Mouse (Mus musculus) heart, adult 18-20 months (tissue): ENCODE measurements around the gene Wdr20. TPM values are rescaled to one million over a fixed set of nuclear protein-coding genes. Genes with fewer than 3 reads are reported as not detected.
"Not testable (repeated sequence)": the region's sequence is repeated elsewhere in the genome, so short reads cannot be mapped to it uniquely, and the experiment has no call there.

Source experiments
- DNase-seq, 2 experiments: peaks; one replicate each; pipeline ENCODE4 v3.0.0; 2021 to 2022; ENCODE audit warnings: mixed read lengths in 1 of 2
- total RNA-seq, 2 experiments: library from RNA; stranded (reverse); gene quantifications; 2 replicates each; pipeline ENCODE4 v1.2.3; 2021

The Wdr20 gene
- total RNA-seq, 2 experiments from 2014 or later = 31.0 to 32.1 TPM

- DNase-seq = no peak
Observed at GRCm38 (mm10) chr12:110711270-110711669, 26.5 kb upstream of the Wdr20 start.

DNA sequence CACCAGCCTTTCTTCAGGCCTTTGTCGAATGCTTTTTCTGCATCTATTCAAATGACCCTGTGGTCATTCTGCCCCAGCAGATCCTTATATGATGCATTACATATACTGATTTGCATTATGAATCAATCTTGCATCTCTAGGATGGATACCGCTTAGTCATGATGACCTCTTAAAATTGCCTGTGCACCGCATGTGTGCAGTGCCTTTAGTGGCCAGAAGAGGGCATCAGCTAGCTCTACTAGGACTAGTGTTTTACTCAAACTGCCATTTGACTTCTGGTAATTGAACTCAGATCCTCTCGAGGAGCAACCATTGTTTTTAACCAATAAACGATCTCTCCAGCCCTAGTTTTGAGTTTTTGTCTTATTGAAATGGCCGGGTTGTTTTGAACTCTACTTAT, 24.0 kb upstream of the Wdr20 start:
- DNase-seq = no peak

DNA sequence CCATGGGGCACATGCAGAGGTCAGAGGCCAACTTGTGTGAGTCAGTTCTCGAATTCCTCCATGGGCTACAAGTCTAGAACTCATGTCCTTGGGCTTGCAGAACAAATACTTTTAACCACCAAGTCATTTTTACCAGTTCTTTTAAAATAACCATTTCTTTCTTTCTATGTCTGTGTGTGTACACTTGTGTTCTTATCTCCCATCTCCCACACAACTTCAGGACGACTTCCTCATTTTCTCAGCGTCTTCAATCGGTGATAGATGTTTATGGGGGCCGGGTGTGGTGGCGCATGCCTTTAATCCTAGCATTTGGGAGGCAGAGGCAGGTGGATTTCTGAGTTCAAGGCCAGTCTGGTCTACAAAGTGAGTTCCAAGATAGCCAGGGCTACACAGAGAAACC, 23.5 kb upstream of the Wdr20 start:
- no peak for DNase-seq

DNA sequence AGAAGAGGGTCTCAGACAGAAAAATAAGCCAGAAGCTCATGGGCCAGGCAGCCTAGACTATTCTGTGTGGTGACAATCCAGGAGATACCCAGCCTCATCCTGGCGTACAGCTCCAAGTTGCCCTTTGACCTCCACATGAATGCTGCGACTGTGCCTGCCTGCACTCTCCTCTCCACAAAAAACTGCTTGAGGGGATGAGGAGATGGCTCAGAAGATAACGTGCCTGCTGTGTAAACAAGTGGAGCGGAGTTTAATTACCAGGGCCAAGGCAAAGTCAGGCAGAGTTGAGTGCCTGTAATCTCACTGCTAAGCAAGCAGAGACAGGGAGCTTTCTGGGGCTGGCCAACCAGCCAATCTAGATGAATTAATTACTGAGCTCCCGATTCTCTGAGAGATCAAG, 21.7 kb upstream of the Wdr20 start:
- no peak for DNase-seq

DNA sequence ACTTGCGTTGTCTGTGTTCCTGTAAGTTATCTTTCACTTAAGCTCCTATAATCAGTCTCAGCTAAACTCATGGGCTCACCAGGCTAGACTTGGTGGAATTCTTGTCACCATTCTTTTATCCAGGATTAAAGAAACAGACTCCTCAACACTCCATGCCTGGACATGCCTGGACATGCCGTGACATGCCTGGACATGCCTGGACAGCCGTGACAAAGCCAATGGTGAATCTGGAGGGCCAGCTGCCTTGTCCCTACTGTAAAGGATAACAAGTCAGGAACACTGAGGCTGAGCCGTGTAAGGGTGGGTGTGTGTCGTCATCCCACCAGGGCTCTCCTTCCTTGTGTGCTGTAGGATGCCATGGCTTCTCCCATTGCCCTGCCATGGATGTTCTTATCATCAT, 12.7 kb upstream of the Wdr20 start:
- DNase-seq = no peak

GRCm38 (mm10) chr12:110725489-110725888, 12.3 kb upstream of the Wdr20 start:
- DNase-seq = no peak

GRCm38 (mm10) chr12:110726428-110726827, 11.3 kb upstream of the Wdr20 start:
- DNase-seq = no peak

GRCm38 (mm10) chr12:110733254-110733653, 4.5 kb upstream of the Wdr20 start:
- DNase-seq = not testable (repeated sequence)

DNA sequence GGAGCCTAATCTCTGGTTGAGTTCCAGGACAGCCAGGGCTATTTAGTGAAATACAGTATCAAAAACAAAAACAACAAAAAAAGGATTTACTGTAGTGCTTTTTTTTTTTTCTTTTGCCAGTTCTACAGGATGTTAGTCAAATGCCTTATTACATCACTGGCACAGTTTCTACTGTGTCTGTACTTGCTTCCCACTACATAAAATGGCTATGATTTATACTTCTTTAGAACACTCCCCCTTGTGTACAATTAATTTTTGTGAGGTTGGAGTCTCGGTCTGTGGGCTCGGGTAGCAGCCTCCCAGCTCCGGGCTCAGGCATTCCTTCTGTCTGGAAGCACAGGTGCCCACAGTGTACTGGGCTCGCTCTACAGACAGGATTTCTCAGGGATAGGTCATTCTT, 1.1 kb upstream of the Wdr20 start:
- no peak for DNase-seq

DNA sequence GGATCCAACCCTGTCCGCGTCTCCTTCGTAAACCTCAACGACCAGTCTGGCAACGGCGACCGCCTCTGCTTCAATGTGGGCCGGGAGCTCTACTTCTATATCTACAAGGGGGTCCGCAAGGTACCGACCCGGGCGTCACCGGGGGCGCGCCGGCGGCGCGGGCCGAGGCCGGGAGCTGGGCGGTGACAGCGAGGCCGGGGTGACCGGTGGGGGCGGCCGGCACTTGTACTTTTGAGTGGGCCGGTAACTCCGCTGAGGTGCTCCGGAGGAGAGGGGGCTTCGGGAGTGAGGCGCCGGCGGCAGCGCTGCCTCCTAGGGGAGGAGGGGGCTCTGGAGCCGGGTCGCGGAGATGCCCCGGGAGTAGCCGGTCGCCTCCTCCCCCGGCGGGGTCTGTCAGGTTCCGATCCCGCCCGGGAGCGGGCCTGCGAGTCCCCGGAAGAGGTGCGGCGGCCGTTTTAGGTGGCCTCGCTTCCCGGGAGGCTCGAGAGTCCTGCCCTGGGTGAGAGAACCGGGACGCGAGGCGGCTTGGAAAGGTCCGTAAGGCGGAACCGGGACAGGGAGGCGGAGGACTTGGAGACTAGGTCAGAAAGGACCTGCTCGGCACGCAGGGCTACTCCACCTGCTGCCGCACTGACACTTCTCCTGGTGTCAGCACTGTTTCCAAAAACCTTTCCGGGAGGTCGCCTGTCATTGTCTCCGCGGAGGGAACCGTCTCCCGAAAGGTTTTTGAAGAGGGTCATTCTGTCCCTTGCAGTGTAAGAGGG, 596 bp downstream of the Wdr20 start:
- DNase-seq = peak; percentile 18 to 38

DNA sequence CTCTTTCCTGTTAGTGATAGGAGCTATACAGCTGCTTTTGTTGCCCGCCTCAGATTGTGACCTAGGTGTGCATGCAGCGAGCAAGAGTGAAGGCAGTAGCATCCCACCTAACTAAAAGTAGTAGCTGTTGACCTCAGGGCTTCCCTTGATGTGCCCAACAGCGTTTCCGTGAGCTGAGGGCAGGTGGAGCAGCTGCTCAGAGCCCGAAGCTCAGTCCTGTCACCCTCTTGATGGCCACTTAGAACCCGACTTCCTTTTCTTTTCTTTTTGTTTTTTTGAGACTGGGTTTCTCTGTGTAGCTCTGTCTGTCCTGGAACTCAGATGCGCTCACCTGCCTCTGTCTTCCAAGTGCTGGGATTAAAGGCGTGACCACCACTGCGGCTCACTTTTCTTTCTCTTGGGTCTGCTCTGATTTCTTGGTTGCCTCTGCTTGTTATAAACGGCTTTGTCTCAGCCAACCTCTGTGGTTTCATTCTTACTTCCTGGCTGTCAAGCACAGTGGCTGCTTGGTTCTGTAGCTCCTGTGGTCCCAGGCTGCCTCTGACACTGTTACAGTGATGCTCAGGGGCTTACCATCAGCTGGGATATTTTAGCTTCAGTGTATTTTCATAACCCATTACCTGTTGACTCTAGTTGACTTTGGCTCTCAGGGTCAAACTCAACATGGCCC, 13.2 kb downstream of the Wdr20 start:
- DNase-seq = no peak

DNA sequence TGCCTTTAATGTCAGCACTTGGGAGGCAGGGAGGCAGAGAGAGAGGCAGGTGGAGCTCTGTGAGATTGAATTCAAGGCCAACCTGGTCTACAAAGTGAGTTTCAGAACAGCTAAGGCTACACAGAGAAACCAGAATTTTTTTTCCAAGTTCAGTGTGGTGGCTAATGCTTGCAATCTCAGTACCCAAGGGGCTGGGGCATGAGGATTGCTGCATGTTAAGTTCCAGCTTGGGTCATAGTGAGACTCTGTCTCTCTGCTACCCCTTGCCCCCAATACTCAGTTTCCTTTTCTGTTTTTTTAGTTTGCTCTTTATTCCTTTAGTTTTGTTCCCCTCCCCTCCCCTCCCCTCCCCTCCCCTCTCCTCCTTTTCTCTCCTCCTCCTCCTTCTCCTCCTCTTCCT, 15.0 kb downstream of the Wdr20 start:
- DNase-seq = no peak

GRCm38 (mm10) chr12:110753976-110754375, 16.2 kb downstream of the Wdr20 start:
- no peak for DNase-seq

GRCm38 (mm10) chr12:110757161-110757560, 19.4 kb downstream of the Wdr20 start:
- DNase-seq = peak in 1 of 2 experiments; percentile 53

GRCm38 (mm10) chr12:110758932-110759331, 21.2 kb downstream of the Wdr20 start:
- DNase-seq = no peak

DNA sequence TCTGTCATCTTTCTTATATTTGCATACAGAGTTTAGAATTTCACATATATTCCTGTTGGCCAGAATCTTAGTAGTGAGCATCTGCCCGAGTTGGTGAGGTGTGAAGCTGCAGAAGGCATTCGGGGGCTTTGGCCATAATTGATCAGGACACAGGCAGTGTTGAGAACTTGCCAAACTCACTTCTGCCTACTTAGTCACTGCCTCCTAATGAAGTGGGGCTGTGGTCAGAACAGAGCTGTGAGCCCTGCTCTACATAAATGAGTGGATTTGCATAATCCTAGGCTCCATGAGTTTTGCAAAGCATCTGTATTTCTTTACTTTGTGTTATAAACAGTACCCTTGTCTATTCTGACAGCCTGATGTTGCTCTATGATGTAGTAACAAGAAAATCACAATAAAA, 24.6 kb downstream of the Wdr20 start:
- no peak for DNase-seq

- DNase-seq = peak in 1 of 2 experiments; percentile 13
Observed at GRCm38 (mm10) chr12:110764531-110764930, 26.8 kb downstream of the Wdr20 start.

- no peak for DNase-seq
Observed at GRCm38 (mm10) chr12:110768562-110768961, 30.8 kb downstream of the Wdr20 start.

DNA sequence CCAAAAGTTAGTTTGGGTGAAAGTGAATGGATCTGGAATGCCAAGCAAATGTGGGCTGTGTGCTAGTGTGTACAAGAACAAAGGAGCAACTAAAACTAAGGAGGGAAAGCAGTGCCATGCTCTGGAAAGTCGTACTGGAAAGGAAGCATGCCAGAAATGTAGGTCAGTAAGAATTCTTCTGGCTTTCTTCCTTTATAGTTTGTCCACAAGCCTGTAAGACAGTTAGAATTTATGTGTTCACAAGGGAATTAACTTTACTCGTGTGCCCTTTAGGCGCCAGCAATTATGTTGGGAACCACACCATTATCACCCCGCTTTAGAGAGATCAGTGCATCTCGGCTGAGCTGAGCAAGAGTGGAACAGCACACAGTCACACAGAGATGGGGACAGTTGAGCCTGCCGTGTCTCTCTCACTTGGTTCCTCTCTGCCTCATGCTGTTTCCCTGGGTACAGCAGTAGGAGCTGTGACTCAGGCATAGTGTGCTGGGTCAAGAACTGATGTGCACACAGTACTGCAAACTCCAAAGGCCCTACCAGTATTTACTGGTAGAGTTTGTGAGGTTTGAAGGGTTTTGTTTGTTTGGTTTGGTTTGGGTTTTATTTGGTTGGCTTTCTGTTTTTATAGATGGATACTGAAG, 32.0 kb downstream of the Wdr20 start:
- DNase-seq = no peak

DNA sequence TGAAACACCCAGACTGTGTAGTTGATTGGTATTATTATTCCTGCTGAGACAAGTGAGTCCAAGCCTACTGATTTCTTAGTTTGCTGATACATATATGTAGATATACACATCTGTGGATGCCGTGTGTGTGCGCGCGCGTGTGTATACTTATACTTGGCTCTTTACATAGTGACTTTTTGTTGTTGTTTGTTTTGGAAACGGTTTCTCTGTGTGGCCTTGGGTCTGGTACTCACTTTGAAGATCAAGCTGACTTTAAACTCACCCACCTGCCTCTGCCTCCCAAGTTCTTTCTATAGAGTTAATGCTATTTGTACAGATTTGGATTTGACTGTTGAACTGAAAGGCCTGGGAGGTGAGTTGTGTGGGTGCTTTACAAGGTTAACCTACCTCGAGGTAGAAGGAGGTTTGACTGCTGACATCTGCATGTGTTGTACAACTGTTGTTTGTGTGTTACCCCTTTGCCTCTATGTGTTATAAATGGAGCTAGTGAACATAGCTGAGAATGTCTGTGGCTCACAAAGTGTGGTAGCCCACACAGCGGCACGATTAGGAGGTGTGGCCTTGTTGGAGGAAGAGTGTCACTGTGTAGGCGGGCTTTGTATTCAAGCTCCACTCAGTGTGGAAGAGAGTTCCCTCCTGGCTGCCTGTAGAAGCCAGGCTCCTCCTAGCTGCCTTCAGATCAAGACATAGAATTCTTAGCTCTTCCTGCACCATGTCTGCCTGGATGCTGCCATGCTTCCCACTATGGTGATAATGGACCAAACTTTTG, 32.9 kb downstream of the Wdr20 start:
- DNase-seq = no peak

DNA sequence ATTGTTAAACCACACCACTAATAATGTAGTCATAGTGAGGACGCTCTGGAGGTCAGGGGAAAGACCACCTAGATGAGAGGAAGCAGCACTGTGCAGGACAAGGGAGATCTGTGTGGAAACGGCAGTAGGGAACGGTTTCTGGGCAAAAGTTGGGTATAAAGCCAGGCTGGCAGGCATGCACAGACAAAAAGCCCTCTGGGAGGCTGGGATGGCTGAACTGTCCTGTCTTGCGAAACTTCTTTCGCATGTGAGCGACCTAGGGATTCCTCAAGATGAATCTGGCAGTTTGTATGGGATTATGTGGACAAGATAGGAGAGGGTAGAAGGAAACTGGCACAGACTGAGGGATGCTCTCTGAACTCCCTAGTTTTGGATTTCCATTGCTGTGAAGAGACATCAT, 34.2 kb downstream of the Wdr20 start:
- DNase-seq = no peak

DNA sequence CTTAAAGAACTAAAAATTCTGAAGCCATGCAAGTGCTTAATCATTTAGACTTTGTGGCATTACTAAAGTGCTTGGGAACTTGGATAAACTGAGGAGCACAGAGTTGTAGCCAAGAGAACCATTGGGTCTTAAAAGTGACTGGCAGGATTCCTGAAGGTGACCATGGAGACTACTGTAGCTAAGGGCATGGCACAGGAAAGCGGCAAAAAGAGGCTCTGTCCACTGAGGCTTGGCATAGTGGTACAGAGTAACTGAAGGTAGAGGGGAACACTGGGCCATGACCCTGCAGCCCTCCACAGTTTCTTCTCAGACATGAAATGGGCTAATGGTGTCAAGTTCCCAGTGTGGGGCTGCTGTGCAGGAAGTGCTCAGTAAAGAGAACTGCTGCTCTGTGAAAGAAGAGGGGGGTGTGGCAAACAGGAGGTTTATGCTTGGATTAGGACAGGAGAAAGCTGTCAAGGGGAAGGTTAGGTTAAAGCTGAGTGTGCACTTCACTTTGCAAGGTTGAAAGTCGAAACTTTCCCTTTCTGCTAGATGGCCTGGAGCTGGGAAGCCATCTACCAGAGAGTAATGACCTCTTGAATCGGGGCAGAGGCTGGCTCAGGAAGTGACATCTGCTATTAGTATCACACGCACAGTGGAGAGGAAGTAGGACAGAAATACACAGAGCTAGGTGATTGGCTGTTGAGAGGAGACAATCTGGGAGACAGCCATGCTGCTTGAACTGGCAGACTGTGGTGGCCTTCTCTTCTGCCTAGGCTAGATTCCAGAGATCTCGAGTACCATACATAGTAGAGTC, 38.1 kb downstream of the Wdr20 start:
- peak in 1 of 2 experiments; percentile 32 for DNase-seq
